Mouse (Mus musculus) limb, embryonic 14.5 days (tissue): ENCODE results near the gene Gm28374. TPM values are rescaled to one million over a fixed set of nuclear protein-coding genes. Genes with fewer than 3 reads are reported as not detected.
A peak's percentile ranks its signal among the peaks of the same experiment; 100 is the strongest.

Source experiments
- ATAC-seq: fragments of 200-750 bp; cut with Nextera tagmentation; 2 replicates; pipeline ENCODE4 v1.8.0; 2017; ENCODE audit warnings: low read depth, moderate number of reproducible peaks, moderate TSS enrichment; ENCODE audit not compliant: low FRiP score
- DNase-seq: peaks from one replicate; pipeline ENCODE4 v3.0.0-alpha.2; 2015; ENCODE audit warnings: low spot score
- H3K27ac ChIP-seq: fragments of 300-500 bp; sonication (generic); replicated peaks from 2 replicates; pipeline ENCODE4 v1.5.1; 2014; ENCODE audit warnings: low read depth, mild to moderate bottlenecking, low read length, moderate library complexity, mixed read lengths
- H3K27me3 ChIP-seq: fragments of 300-500 bp; sonication (generic); 2 replicates; pipeline ENCODE4 v1.6.1; 2014; ENCODE audit warnings: low read length, mixed read lengths; ENCODE audit not compliant: control insufficient read depth, insufficient read depth
- H3K36me3 ChIP-seq: fragments of 300-500 bp; sonication (generic); 2 replicates; pipeline ENCODE4 v1.6.1; 2014; ENCODE audit warnings: mild to moderate bottlenecking, low read length, moderate library complexity, mixed read lengths; ENCODE audit not compliant: control insufficient read depth, insufficient read depth
- H3K4me1 ChIP-seq: fragments of 300-500 bp; sonication (generic); 2 replicates; pipeline ENCODE4 v1.6.1; 2014; ENCODE audit warnings: antibody characterized with exemption, low read length, mixed read lengths; ENCODE audit not compliant: control insufficient read depth, insufficient read depth
- H3K4me2 ChIP-seq: fragments of 300-500 bp; sonication (generic); replicated peaks from 2 replicates; pipeline ENCODE4 v1.6.1; 2014; ENCODE audit warnings: low read depth, mild to moderate bottlenecking, low read length, moderate library complexity; ENCODE audit not compliant: severe bottlenecking
- H3K4me3 ChIP-seq: fragments of 300-500 bp; sonication (generic); replicated peaks from 2 replicates; pipeline ENCODE4 v1.5.1; 2014; ENCODE audit warnings: low read length
- H3K9ac ChIP-seq: fragments of 300-500 bp; sonication (generic); 2 replicates; pipeline ENCODE4 v1.6.1; 2014; ENCODE audit warnings: mild to moderate bottlenecking, low read depth, low read length, moderate library complexity; ENCODE audit not compliant: severe bottlenecking
- H3K9me3 ChIP-seq: fragments of 300-500 bp; sonication (generic); 2 replicates; pipeline ENCODE4 v1.6.1; 2016; ENCODE audit warnings: low read length; ENCODE audit not compliant: control insufficient read depth
- POLR2A ChIP-seq: fragments of 200-500 bp; IDR thresholded peaks from 2 replicates; pipeline ENCODE4 v1.8.0; 2012; ENCODE audit warnings: inconsistent platforms, mild to moderate bottlenecking, moderate library complexity, borderline replicate concordance; ENCODE audit not compliant: insufficient read depth, insufficient read length; ENCODE audit errors: extremely low read depth
- WGBS: fragments of 180-500 bp; shearing (Covaris S2); extraction: QIAGEN DNeasy Blood & Tissue Kit; methylation state at CpG from one replicate; pipeline ENCODE4 v1.1.7; 2014; 5-methylcytosine and 5-hydroxymethylcytosine counted together
- polyA plus RNA-seq, 2 experiments: library from polyadenylated mRNA; depleted of rRNA in 1 of 2; stranded (reverse) in 1 of 2; unstranded in 1 of 2; fragments of >200 nt; fragmentation: Nextera tagmentation in 1 of 2; extraction: Ambion mirVana in 1 of 2; gene quantifications; 2 replicates each; pipeline versions ENCODE4 v1.2.1 to v1.2.3; 2012 to 2014

Gm28374 gene
- polyA plus RNA-seq, 2 experiments, result 1.1 TPM

GRCm38 (mm10) chr19:6054296-6054695, 27.8 kb downstream of the Gm28374 start:
- Histone ChIP-seq H3K4me2 (no peak overlapping the region), H3K4me1 (peaks cover 9% of the 10 kb centered on the region), H3K27me3 (no peaks in the 10 kb centered on the region), H3K4me3 (no peak overlapping the region), H3K36me3 (peaks cover 68% of the 10 kb centered on the region), H3K9ac (no peak overlapping the region), H3K9me3 (no peaks in the 10 kb centered on the region), H3K27ac (no peak overlapping the region)
- ATAC-seq (no peak), DNase-seq (no peak)
- 80% methylated on average over 5 of the region's 5 CpGs for WGBS
- TF ChIP-seq POLR2A, result no peak

GRCm38 (mm10) chr19:6052516-6052915, 29.5 kb downstream of the Gm28374 start:
- no peak for TF ChIP-seq POLR2A
- H3K27me3 ChIP-seq, result no peaks in the 10 kb centered on the region
- no peak overlapping the region for H3K27ac ChIP-seq
- H3K4me2 ChIP-seq, result no peak overlapping the region
- WGBS, result 82% methylated on average over 7 of the region's 7 CpGs
- H3K9me3 ChIP-seq, result no peaks in the 10 kb centered on the region
- ATAC-seq, result no peak
- H3K4me1 ChIP-seq, result peaks cover 13% of the 10 kb centered on the region
- H3K4me3 ChIP-seq, result no peak overlapping the region
- H3K36me3 ChIP-seq, result peaks cover 77% of the 10 kb centered on the region
- H3K9ac ChIP-seq, result no peak overlapping the region
- no peak for DNase-seq

- H3K27ac ChIP-seq, result no peak overlapping the region
- H3K36me3 ChIP-seq, result peaks cover 60% of the 10 kb centered on the region
- no peak for TF ChIP-seq POLR2A
- H3K9me3 ChIP-seq, result no peaks in the 10 kb centered on the region
- H3K9ac ChIP-seq, result no peak overlapping the region
- H3K4me3 ChIP-seq, result peak overlapping the region; percentile 93; the same call in 1 of the 2 replicates
- no peaks in the 10 kb centered on the region for H3K27me3 ChIP-seq
- WGBS, result 89% methylated on average over 11 of the region's 11 CpGs
- DNase-seq (no peak), ATAC-seq (no peak)
- H3K4me2 ChIP-seq, result no peak overlapping the region
- H3K4me1 ChIP-seq, result peaks cover 14% of the 10 kb centered on the region
These were observed 33.2 kb downstream of the Gm28374 start for GRCm38 (mm10) chr19:6048681-6049410.

- Histone ChIP-seq H3K9me3 (no peaks in the 10 kb centered on the region), H3K4me2 (peak overlapping the region; percentile 74), H3K36me3 (peaks cover 50% of the 10 kb centered on the region), H3K9ac (peak overlapping the region; percentile 91), H3K27ac (no peak overlapping the region), H3K4me3 (peak overlapping the region; percentile 93), H3K4me1 (peaks cover 14% of the 10 kb centered on the region), H3K27me3 (no peaks in the 10 kb centered on the region)
- 82% methylated on average over 8 of the region's 8 CpGs for WGBS
- no peak for ATAC-seq
- DNase-seq, result no peak
- TF ChIP-seq POLR2A, result no peak
These were observed 34.2 kb downstream of the Gm28374 start for GRCm38 (mm10) chr19:6047899-6048166.

GRCm38 (mm10) chr19:6047154-6047898, 34.7 kb downstream of the Gm28374 start:
- no peak for DNase-seq
- Histone ChIP-seq H3K36me3 (peaks cover 45% of the 10 kb centered on the region), H3K4me2 (peak overlapping the region; percentile 74), H3K27ac (peak overlapping the region; percentile 99), H3K4me1 (peaks cover 14% of the 10 kb centered on the region), H3K4me3 (peak overlapping the region; percentile 93), H3K9ac (peak overlapping the region; percentile 91), H3K27me3 (no peaks in the 10 kb centered on the region), H3K9me3 (no peaks in the 10 kb centered on the region)
- no peak for ATAC-seq
- TF ChIP-seq POLR2A, result no peak
- 6% methylated on average over 22 of the region's 44 CpGs for WGBS
